Mouse (Mus musculus): ENCODE measurements at regions not wholly inside any gene's neighbourhood (a gene's known extent, or its start where the extent isn't known, plus 50 kb on each side); places are given as distances from the start of the nearest gene placed in this dataset.

DNA sequence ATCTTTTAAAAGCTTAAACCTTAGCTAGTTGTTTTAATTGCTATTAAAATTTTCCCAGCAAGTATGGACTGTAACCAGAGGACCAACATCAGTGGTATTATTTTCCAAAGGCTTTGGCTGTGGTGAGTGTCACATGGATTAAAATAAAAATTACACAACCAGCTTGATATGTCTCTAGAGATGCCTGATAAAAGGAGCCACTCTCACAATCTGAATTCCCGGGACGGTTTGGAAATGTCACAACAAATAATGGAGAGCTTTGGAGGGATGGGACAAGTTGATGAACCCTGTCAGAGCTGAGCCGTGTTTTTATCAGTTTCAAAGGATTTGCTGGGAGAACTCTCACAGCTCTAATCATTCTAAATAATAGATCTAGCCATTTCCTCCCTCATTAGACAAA is 624.0 kb downstream of the Ryr2 start:
- H3K79me2 ChIP-seq (ENCODE audit: control insufficient read depth, insufficient read depth, low read length, poor library complexity) = no peaks in the 10 kb centered on the region
- no peak for DNase-seq (ENCODE audit: low read depth, low spot score)
- H3K4me1 ChIP-seq (ENCODE audit: control insufficient read depth in 1 of 2, insufficient read depth in 2 of 2, low read length in 2 of 2) = no peaks in the 10 kb centered on the region
- H3K4me3 ChIP-seq (ENCODE audit: control insufficient read depth in 1 of 2, insufficient read depth in 1 of 2, low read depth in 2 of 2, low read length in 2 of 2) = no peak overlapping the region
- TF ChIP-seq RAD21 (IDR thresholded peaks at IDR 0.05; ENCODE audit: low read depth, low read length) (no peak), MAZ (IDR thresholded peaks at IDR 0.05; ENCODE audit: low read depth, low read length) (no peak), MYB (IDR thresholded peaks at IDR 0.05; ENCODE audit: low read depth, low read length) (no peak), SIN3A (IDR thresholded peaks at IDR 0.05; ENCODE audit: low read length) (no peak), SMC3 (IDR thresholded peaks at IDR 0.05; ENCODE audit: low read depth, low read length) (no peak), CTCF (IDR thresholded peaks at IDR 0.05 in 2 of 3, conservative IDR thresholded peaks at IDR 0.05 in 1 of 3; ENCODE audit: control insufficient read depth in 1 of 3, insufficient read depth in 1 of 3, low read depth in 2 of 3, low read length in 3 of 3, poor library complexity in 1 of 3, severe bottlenecking in 1 of 3) (no peak), TAL1 (IDR thresholded peaks at IDR 0.05; ENCODE audit: low read length) (no peak), NRF1 (IDR thresholded peaks at IDR 0.05; ENCODE audit: insufficient read depth, low read depth, low read length, poor library complexity, severe bottlenecking) (no peak), EP300 (IDR thresholded peaks at IDR 0.05; ENCODE audit: low read depth in 1 of 2, low read length in 2 of 2) (no peak)
- no peak overlapping the region for H3K27ac ChIP-seq (ENCODE audit: control insufficient read depth, low read depth, low read length)
- H3K36me3 ChIP-seq (ENCODE audit: control insufficient read depth in 1 of 2, insufficient read depth in 2 of 2, low read length in 2 of 2) = no peaks in the 10 kb centered on the region
- no peak overlapping the region for H3K9ac ChIP-seq (ENCODE audit: control insufficient read depth, low read depth, low read length, poor library complexity, severe bottlenecking)
- no peaks in the 10 kb centered on the region for H3K27me3 ChIP-seq (ENCODE audit: control insufficient read depth in 1 of 2, insufficient read depth in 2 of 2, low read length in 2 of 2)
- H3K9me3 ChIP-seq (replicated peaks; ENCODE audit: insufficient read depth, low read length) = no peaks in the 10 kb centered on the region

DNA sequence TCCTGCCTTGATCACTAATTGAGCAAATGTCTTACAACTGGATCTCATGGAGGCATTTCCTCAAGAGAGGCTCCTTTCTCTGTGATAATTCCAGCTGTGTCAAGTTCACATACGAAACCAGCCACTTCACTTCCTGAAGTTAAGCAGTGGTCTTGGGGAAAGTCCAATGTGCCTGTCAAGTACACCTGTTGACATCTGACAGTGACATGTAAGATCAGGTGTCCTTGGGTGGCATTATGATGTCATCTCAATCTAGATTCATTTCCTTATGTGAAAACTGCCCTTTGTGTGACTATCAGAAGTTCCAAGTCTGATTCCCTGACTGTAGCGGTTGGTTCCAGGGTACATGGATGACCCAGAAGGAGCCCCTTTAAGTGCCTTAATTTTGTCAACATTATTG is 646.5 kb downstream of the Ryr2 start:
- no peak for DNase-seq (ENCODE audit: low read depth, low spot score)
- H3K27ac ChIP-seq (ENCODE audit: control insufficient read depth, low read depth, low read length) = no peak overlapping the region
- H3K9ac ChIP-seq (ENCODE audit: control insufficient read depth, low read depth, low read length, poor library complexity, severe bottlenecking) = no peak overlapping the region
- H3K4me1 ChIP-seq (ENCODE audit: control insufficient read depth in 1 of 2, insufficient read depth in 2 of 2, low read length in 2 of 2) = no peaks in the 10 kb centered on the region
- H3K4me3 ChIP-seq (ENCODE audit: control insufficient read depth in 1 of 2, insufficient read depth in 1 of 2, low read depth in 2 of 2, low read length in 2 of 2) = no peak overlapping the region
- no peak for TF ChIP-seq JUND (IDR thresholded peaks at IDR 0.05; ENCODE audit: low read depth, low read length)
- TF ChIP-seq CTCF (IDR thresholded peaks at IDR 0.05 in 2 of 3, conservative IDR thresholded peaks at IDR 0.05 in 1 of 3; ENCODE audit: control insufficient read depth in 1 of 3, insufficient read depth in 1 of 3, low read depth in 2 of 3, low read length in 3 of 3, poor library complexity in 1 of 3, severe bottlenecking in 1 of 3) = no peak
- no peak for TF ChIP-seq MYC (IDR thresholded peaks at IDR 0.05; ENCODE audit: low read depth, low read length)
- TF ChIP-seq HCFC1 (IDR thresholded peaks at IDR 0.05; ENCODE audit: low read depth, low read length) = no peak
- TF ChIP-seq ZKSCAN1 (IDR thresholded peaks at IDR 0.05; ENCODE audit: low read depth, low read length) = no peak
- no peak for TF ChIP-seq MAFK (IDR thresholded peaks at IDR 0.05; ENCODE audit: borderline replicate concordance, low read depth, low read length)
- TF ChIP-seq MAZ (IDR thresholded peaks at IDR 0.05; ENCODE audit: low read depth, low read length) = no peak
- no peak for TF ChIP-seq ZMIZ1 (IDR thresholded peaks at IDR 0.05; ENCODE audit: low read depth, low read length)
- TF ChIP-seq POLR2AphosphoS5 (IDR thresholded peaks at IDR 0.05; ENCODE audit: borderline replicate concordance, low read depth, low read length) = no peak
- TF ChIP-seq MXI1 (IDR thresholded peaks at IDR 0.05; ENCODE audit: low read depth, low read length) = no peak
- TF ChIP-seq RAD21 (IDR thresholded peaks at IDR 0.05; ENCODE audit: low read depth, low read length) = no peak
- TF ChIP-seq GATA1 (IDR thresholded peaks at IDR 0.05; ENCODE audit: low read depth, low read length) = no peak
- TF ChIP-seq MAX (IDR thresholded peaks at IDR 0.05; ENCODE audit: low read length) = no peak
- no peak for TF ChIP-seq POLR2A (IDR thresholded peaks at IDR 0.05; ENCODE audit: control insufficient read depth in 1 of 2, insufficient read depth in 1 of 2, low read depth in 1 of 2, low read length in 2 of 2, poor library complexity in 1 of 2)
- no peaks in the 10 kb centered on the region for H3K9me3 ChIP-seq (replicated peaks; ENCODE audit: insufficient read depth, low read length)
- no peaks in the 10 kb centered on the region for H3K36me3 ChIP-seq (ENCODE audit: control insufficient read depth in 1 of 2, insufficient read depth in 2 of 2, low read length in 2 of 2)
- H3K79me2 ChIP-seq (ENCODE audit: control insufficient read depth, insufficient read depth, low read length, poor library complexity) = no peaks in the 10 kb centered on the region
- H3K27me3 ChIP-seq (ENCODE audit: control insufficient read depth in 1 of 2, insufficient read depth in 2 of 2, low read length in 2 of 2) = no peaks in the 10 kb centered on the region
